Mouse (Mus musculus) heart, embryonic 15.5 days (tissue): ENCODE measurements around the gene Il34. TPM values are rescaled to one million over a fixed set of nuclear protein-coding genes. Genes with fewer than 3 reads are reported as not detected.

Experiments used
- ATAC-seq: fragments of 200-750 bp; cut with Nextera tagmentation; replicated peaks from 2 replicates; pipeline ENCODE4 v1.8.0; 2017; ENCODE audit warnings: low read depth, moderate TSS enrichment; ENCODE audit not compliant: insufficient number of reproducible peaks, insufficient read depth, low FRiP score
- H3K27ac ChIP-seq: fragments of 300-500 bp; sonication (generic); 2 replicates; pipeline ENCODE4 v1.5.1; 2015; ENCODE audit warnings: mild to moderate bottlenecking, inconsistent platforms
- H3K27me3 ChIP-seq: fragments of 300-500 bp; sonication (generic); 2 replicates; pipeline ENCODE4 v1.6.1; 2015; ENCODE audit warnings: inconsistent platforms
- H3K36me3 ChIP-seq: fragments of 300-500 bp; sonication (generic); 2 replicates; pipeline ENCODE4 v1.6.1; 2015; ENCODE audit warnings: mild to moderate bottlenecking, inconsistent platforms
- H3K4me1 ChIP-seq: fragments of 300-500 bp; sonication (generic); replicated peaks from 2 replicates; pipeline ENCODE4 v1.6.1; 2015; ENCODE audit warnings: inconsistent platforms
- H3K4me2 ChIP-seq: fragments of 300-500 bp; sonication (generic); 2 replicates; pipeline ENCODE4 v1.6.1; 2015; ENCODE audit warnings: inconsistent platforms, mild to moderate bottlenecking, moderate library complexity
- H3K4me3 ChIP-seq: fragments of 300-500 bp; sonication (generic); 2 replicates; pipeline ENCODE4 v1.5.1; 2015; ENCODE audit warnings: mild to moderate bottlenecking, inconsistent platforms
- H3K9ac ChIP-seq: fragments of 300-500 bp; sonication (generic); 2 replicates; pipeline ENCODE4 v1.6.1; 2015; ENCODE audit warnings: mild to moderate bottlenecking, inconsistent platforms
- H3K9me3 ChIP-seq: fragments of 300-500 bp; sonication (generic); replicated peaks from 2 replicates; pipeline ENCODE4 v1.6.1; 2016; ENCODE audit warnings: inconsistent platforms
- WGBS: fragments of 180-500 bp; shearing (Covaris S2); methylation state at CpG from one replicate; pipeline ENCODE4 v1.1.7; 2015; ENCODE audit warnings: mixed read lengths; 5-methylcytosine and 5-hydroxymethylcytosine counted together
- polyA plus RNA-seq: library from polyadenylated mRNA; unstranded; fragments of >200 nt; fragmentation: Nextera tagmentation; extraction: Ambion mirVana; gene quantifications from 2 replicates; pipeline ENCODE4 v1.2.1, GENCODE M21; 2015

The Il34 gene
- polyA plus RNA-seq, 1 experiment from 2014 or later: 0.94 TPM

DNA sequence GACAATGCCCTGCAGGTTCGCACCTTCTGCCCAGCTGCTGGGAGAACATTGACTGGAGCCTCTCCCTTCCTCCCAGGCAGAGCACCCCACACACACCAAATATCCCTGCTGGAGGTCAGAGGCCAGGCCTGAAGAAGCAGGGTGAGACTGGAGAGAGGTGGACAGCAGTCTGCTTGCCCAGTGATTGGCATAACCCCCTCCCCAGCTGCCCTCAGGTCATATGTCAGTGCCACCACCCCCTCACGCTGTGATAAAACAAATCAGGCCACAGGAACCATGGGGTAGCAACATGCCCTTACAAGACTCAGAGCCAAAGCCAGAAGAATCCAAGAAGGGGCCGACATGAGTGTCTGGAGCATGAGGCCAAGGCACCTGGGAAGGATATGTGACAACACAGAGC lies 101.6 kb downstream of the Il34 start:
- Histone ChIP-seq H3K27me3 (no peaks in the 10 kb centered on the region), H3K4me2 (no peak overlapping the region), H3K27ac (peak overlapping the region; percentile 60), H3K9me3 (no peaks in the 10 kb centered on the region), H3K36me3 (no peaks in the 10 kb centered on the region), H3K4me1 (peaks cover 60% of the 10 kb centered on the region), H3K4me3 (no peak overlapping the region), H3K9ac (no peak overlapping the region)
- 65% methylated on average over 3 of the region's 3 CpGs for WGBS
- ATAC-seq: no peak

- no peak overlapping the region for H3K4me3 ChIP-seq
- no peaks in the 10 kb centered on the region for H3K27me3 ChIP-seq
- H3K36me3 ChIP-seq: no peaks in the 10 kb centered on the region
- no peak for ATAC-seq
- 22% methylated on average over 9 of the region's 9 CpGs for WGBS
- peak overlapping the region; percentile 60 for H3K27ac ChIP-seq
- H3K4me1 ChIP-seq: peaks cover 60% of the 10 kb centered on the region
- H3K9me3 ChIP-seq: no peaks in the 10 kb centered on the region
- no peak overlapping the region for H3K9ac ChIP-seq
- H3K4me2 ChIP-seq: 0 out of 2 replicates have a peak overlapping the region, but pooled peaks have one; percentile 1
These were observed 102.2 kb downstream of the Il34 start for GRCm38 (mm10) chr8:110703460-110704061.

DNA sequence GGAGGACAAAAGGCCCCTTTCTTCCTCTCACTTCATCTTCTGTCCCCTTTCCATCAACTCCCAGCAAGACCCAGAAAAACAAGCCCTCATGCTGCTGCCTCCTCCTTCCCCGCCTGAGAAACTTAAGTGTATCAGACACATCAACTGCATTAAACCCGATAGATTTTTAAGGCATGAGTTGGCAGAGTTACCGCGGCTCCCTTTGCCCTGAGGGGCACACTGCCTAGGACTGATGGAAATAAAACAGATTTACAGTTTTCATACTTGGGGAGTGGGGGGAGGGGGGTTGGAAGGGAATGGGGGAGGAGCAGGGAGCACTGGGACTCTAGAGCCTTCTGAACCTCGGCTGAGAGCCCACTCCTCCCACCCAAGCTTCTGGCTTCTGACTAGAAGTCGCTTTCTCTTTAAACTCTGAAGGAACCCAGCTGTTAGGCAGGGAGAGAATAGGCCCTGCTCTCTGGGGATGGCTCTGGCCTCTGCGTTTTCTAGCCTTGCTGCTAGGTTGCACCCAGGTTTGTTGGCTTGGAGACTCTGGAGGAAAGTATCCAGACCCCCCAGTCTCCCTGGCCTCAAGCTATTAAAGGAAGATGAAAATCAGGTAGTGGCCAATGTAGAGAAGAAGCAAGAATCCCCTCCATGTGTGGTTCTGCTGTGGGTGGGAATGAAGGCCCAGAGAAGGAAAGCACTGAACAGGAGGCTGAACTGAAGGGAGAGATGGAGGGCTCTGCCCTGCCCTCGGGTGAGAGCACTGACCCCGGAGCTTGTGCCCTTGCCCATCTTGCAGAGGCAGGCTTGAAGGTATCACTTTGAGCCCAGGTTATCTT lies 102.9 kb downstream of the Il34 start:
- H3K27ac ChIP-seq: peak overlapping the region; percentile 60
- 0 out of 2 replicates have a peak overlapping the region, but pooled peaks have one; percentile 1 for H3K4me2 ChIP-seq
- H3K9me3 ChIP-seq: no peaks in the 10 kb centered on the region
- 57% methylated on average over 9 of the region's 9 CpGs for WGBS
- 0 out of 2 replicates have a peak, but pooled peaks have one; percentile 19 for ATAC-seq
- no peak overlapping the region for H3K4me3 ChIP-seq
- H3K27me3 ChIP-seq: no peaks in the 10 kb centered on the region
- no peak overlapping the region for H3K9ac ChIP-seq
- peaks cover 58% of the 10 kb centered on the region for H3K4me1 ChIP-seq
- H3K36me3 ChIP-seq: no peaks in the 10 kb centered on the region

DNA sequence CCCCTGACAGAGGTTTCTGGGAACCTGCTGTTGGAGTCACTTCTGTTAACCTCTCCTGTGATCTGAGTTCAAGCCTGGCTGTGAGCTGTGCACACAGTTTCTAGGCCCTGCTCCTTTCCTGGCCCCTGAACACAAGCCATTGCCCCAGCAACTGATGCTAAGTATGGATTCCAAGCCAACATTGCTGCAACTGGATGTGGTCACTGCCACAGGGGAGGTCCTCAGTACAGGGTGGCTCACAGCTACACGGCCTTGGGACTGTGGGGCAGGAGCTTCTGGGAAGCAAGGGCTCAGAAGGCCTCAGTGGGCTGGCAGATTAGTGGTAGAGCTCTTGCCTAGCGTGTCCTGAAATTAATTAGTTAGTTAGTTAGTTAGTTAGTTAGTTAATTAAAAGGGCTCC lies 105.2 kb downstream of the Il34 start:
- no peaks in the 10 kb centered on the region for H3K9me3 ChIP-seq
- 83% methylated on average over 2 of the region's 2 CpGs for WGBS
- H3K4me3 ChIP-seq: no peak overlapping the region
- H3K27ac ChIP-seq: no peak overlapping the region
- no peak for ATAC-seq
- H3K4me1 ChIP-seq: peaks cover 57% of the 10 kb centered on the region
- no peaks in the 10 kb centered on the region for H3K27me3 ChIP-seq
- no peak overlapping the region for H3K4me2 ChIP-seq
- no peak overlapping the region for H3K9ac ChIP-seq
- H3K36me3 ChIP-seq: no peaks in the 10 kb centered on the region

- H3K4me2 ChIP-seq: no peak overlapping the region
- no peak for ATAC-seq
- no peak overlapping the region for H3K9ac ChIP-seq
- 86% methylated on average over 7 of the region's 7 CpGs for WGBS
- H3K27me3 ChIP-seq: no peaks in the 10 kb centered on the region
- no peak overlapping the region for H3K4me3 ChIP-seq
- no peak overlapping the region for H3K27ac ChIP-seq
- H3K9me3 ChIP-seq: no peaks in the 10 kb centered on the region
- peaks cover 57% of the 10 kb centered on the region for H3K4me1 ChIP-seq
- no peaks in the 10 kb centered on the region for H3K36me3 ChIP-seq
These were observed 106.2 kb downstream of the Il34 start for GRCm38 (mm10) chr8:110699501-110699900.

DNA sequence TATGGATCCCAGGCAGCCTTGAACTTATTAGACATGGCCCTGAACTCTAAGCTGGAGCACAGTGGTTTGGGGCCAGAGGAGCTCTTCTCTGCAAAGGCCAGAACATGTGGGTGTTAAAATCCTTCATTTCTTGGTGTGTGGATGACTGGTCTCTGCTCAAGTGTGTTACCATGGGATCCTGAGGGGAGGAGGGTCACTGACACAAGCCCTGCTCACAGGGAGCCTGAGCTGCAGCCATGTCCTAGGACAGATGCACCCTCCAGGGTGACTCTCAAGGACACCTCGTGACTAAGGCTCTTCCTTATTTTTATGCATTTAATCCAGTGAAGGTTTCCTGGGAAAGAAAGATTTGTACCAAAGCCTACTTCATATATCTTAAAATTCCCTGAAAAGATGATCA lies 107.6 kb downstream of the Il34 start:
- no peak overlapping the region for H3K9ac ChIP-seq
- H3K9me3 ChIP-seq: no peaks in the 10 kb centered on the region
- no peak for ATAC-seq
- no peaks in the 10 kb centered on the region for H3K36me3 ChIP-seq
- peaks cover 43% of the 10 kb centered on the region for H3K4me1 ChIP-seq
- H3K4me2 ChIP-seq: no peak overlapping the region
- H3K27ac ChIP-seq: no peak overlapping the region
- 66% methylated on average over 1 of the region's 1 CpGs for WGBS
- no peak overlapping the region for H3K4me3 ChIP-seq
- no peaks in the 10 kb centered on the region for H3K27me3 ChIP-seq

- Histone ChIP-seq H3K4me2 (no peak overlapping the region), H3K27ac (no peak overlapping the region), H3K4me1 (peaks cover 38% of the 10 kb centered on the region), H3K4me3 (no peak overlapping the region), H3K9ac (no peak overlapping the region), H3K9me3 (no peaks in the 10 kb centered on the region), H3K36me3 (no peaks in the 10 kb centered on the region), H3K27me3 (no peaks in the 10 kb centered on the region)
- ATAC-seq: no peak
- WGBS: 82% methylated on average over 5 of the region's 5 CpGs
These were observed 108.2 kb downstream of the Il34 start for GRCm38 (mm10) chr8:110697571-110697970.

DNA sequence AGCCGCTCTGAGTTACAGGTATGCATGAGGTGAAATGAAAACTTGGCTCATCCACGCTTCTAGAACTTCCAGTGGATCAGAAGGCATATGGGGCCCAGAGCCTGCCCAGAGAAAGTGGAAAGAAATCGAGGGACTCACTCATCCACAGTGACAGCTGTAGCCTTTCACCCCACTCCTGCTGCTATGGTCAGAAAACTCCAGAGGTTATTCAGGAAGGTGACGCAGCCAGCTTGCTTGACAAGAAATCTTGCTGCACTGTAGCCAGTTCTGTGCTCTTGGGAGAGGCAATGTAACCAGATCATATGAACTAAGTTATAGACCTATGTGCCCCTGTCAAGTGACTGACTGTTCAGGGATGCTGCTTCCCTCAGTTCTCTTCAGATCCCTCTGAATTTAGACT lies 109.7 kb downstream of the Il34 start:
- Histone ChIP-seq H3K4me1 (peaks cover 27% of the 10 kb centered on the region), H3K4me2 (no peak overlapping the region), H3K9me3 (no peaks in the 10 kb centered on the region), H3K9ac (no peak overlapping the region), H3K27me3 (no peaks in the 10 kb centered on the region), H3K4me3 (no peak overlapping the region), H3K36me3 (no peaks in the 10 kb centered on the region), H3K27ac (no peak overlapping the region)
- ATAC-seq: no peak
- 75% methylated on average over 4 of the region's 4 CpGs for WGBS

DNA sequence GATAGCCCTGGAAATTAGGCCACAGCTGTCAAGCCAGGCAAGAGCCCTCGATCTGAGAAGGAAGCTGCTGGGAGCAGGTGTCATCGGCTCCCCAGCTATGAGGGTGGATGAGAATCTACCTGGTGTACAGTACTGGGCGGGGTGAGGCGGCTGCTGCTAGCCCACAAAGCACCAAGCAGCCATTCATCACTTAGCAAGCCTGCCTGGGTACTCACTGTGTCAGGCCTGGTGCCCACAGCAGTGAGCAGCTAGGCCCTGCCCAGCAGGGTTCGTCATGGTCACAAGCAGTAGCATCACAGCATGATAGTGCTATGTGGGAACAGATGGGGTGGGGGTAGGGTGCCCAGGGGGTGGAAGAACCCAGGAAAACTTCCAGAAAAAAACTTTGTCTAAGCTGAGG lies 110.3 kb downstream of the Il34 start:
- H3K9ac ChIP-seq: no peak overlapping the region
- H3K4me1 ChIP-seq: peaks cover 25% of the 10 kb centered on the region
- no peak overlapping the region for H3K4me3 ChIP-seq
- no peak for ATAC-seq
- no peaks in the 10 kb centered on the region for H3K27me3 ChIP-seq
- no peak overlapping the region for H3K27ac ChIP-seq
- H3K36me3 ChIP-seq: no peaks in the 10 kb centered on the region
- H3K4me2 ChIP-seq: no peak overlapping the region
- no peaks in the 10 kb centered on the region for H3K9me3 ChIP-seq
- 87% methylated on average over 5 of the region's 5 CpGs for WGBS

- H3K36me3 ChIP-seq: no peaks in the 10 kb centered on the region
- H3K4me1 ChIP-seq: peaks cover 21% of the 10 kb centered on the region
- H3K27ac ChIP-seq: peak overlapping the region; percentile 4; the same call in 1 of the 2 replicates
- H3K9me3 ChIP-seq: no peaks in the 10 kb centered on the region
- 73% methylated on average over 4 of the region's 4 CpGs for WGBS
- H3K9ac ChIP-seq: no peak overlapping the region
- no peak for ATAC-seq
- no peak overlapping the region for H3K4me3 ChIP-seq
- H3K27me3 ChIP-seq: no peaks in the 10 kb centered on the region
- H3K4me2 ChIP-seq: no peak overlapping the region
These were observed 110.9 kb downstream of the Il34 start for GRCm38 (mm10) chr8:110694826-110695225.

- H3K36me3 ChIP-seq: no peaks in the 10 kb centered on the region
- no peak overlapping the region for H3K27ac ChIP-seq
- no peak overlapping the region for H3K4me3 ChIP-seq
- H3K4me2 ChIP-seq: no peak overlapping the region
- WGBS: 69% methylated on average over 5 of the region's 5 CpGs
- ATAC-seq: no peak
- H3K4me1 ChIP-seq: peaks cover 25% of the 10 kb centered on the region
- no peak overlapping the region for H3K9ac ChIP-seq
- no peaks in the 10 kb centered on the region for H3K27me3 ChIP-seq
- no peaks in the 10 kb centered on the region for H3K9me3 ChIP-seq
These were observed 111.5 kb downstream of the Il34 start for GRCm38 (mm10) chr8:110694226-110694625.
